Mouse (Mus musculus) embryonic stem cell, embryonic (primary cell): ENCODE measurements around the gene Ppp1r10.
"Not testable (repeated sequence)": the region's sequence is repeated elsewhere in the genome, so short reads cannot be mapped to it uniquely, and the experiment has no call there.

Experiments
- CTCF ChIA-PET, 4 experiments: fragments of 300-600 bp in 2 of 4; fragments of 350-600 bp in 2 of 4; sonication (Branson Sonifier 250); formaldehyde crosslinking; loops; one replicate each; lab custom pipeline; 2022; ENCODE audit warnings: inconsistent platforms in 2 of 4; lab: Charles Lee
- POLR2A ChIA-PET, 4 experiments: fragments of 300-600 bp in 2 of 4; fragments of 350-600 bp in 2 of 4; sonication (Branson Sonifier 250); formaldehyde crosslinking; loops; one replicate each; lab custom pipeline; 2022; ENCODE audit warnings: antibody characterized with exemption in 4 of 4, inconsistent platforms in 1 of 4; lab: Charles Lee

Gene Ppp1r10

GRCm38 (mm10) chr17:35935763-35936162 is 19.5 kb downstream of the Ppp1r10 start:
- CTCF ChIA-PET = interaction anchor here (0.9 to 4.8 kb wide), 8 partner anchors 22 to 125 kb away, joined by 4 to 67 read pairs (median 10); no protein-coding TSS in a partner anchor

DNA sequence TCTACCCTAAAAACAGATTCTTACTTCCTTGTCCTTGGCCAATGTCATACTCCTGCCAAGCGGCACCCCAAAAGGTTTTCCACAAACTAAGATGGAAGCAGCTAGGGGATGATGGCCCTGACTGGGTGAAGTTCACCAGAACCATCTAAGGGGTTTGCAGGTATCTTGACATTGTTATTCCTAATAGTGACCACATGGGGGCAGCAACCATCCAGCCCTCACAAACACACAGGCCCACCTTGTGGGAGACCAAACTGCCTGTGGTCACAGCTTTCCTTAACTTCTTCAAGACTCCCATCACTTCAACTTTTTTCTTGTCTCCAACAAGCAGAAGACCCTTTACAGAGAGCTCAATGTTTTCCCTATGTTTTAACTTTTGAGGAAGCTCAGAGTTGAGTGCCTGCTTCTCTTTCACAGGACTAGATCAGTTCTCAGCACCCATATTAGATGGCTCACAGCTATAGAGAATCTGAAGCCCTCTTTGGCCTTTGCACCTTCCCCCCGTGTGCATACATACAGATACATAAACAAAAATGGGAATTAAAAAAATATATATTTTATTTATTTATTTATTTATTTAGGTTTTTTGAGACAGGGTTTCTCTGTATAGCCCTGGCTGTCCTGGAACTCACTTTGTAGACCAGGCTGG is 21.6 kb downstream of the Ppp1r10 start:
- POLR2A ChIA-PET = interaction anchor here (0.6 to 8.4 kb wide), 47 partner anchors 15 to 304 kb away, joined by 3 to 241 read pairs (median 5); partner anchors contain the start of genes Gnl1 (in 3 of the 4), Prr3 (in 3 of the 4), Mrps18b (in 2 of the 4) and Ppp1r10 (in 2 of the 4)
- CTCF ChIA-PET = interaction anchor here (0.6 to 4.8 kb wide), 36 partner anchors 10 to 255 kb away, joined by 3 to 67 read pairs (median 4); partner anchors contain the start of genes Gnl1 (in 1 of the 4), Nrm (in 1 of the 4) and Prr3 (in 1 of the 4)

More at GRCm38 (mm10) chr17:35935763-35936162, 19.5 kb downstream of the Ppp1r10 start:
- POLR2A ChIA-PET = interaction anchor here (0.8 to 8.4 kb wide), 35 partner anchors 13 to 283 kb away, joined by 3 to 241 read pairs (median 6); partner anchors contain the start of genes Gnl1 (in 2 of the 4), Mrps18b (in 2 of the 4), Ppp1r10 (in 2 of the 4) and Prr3 (in 2 of the 4)

DNA sequence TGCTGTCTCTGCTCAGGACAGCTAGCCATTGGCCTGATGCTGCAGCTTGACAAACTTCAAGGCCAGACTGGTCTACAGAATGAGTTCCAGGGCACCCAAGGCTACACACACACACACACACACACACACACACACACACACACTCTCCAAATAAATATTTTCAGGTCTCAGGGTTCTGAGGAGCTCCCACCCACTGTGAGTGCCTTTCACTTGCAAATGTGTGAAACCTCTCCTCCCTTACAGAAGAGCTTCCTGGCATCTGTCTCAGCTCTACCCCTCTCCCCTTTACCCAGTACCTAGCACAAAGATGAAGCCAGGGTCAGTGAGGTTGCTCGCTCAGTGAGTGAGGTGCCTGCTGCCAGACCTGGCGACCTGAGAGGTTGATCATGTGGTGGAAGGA is 22.9 kb downstream of the Ppp1r10 start:
- CTCF ChIA-PET = interaction anchor here (0.6 to 4.8 kb wide), 26 partner anchors 19 to 849 kb away, joined by 3 to 67 read pairs (median 4); partner anchors contain the start of genes H2-T24 (in 1 of the 4), Mdc1 (in 1 of the 4) and Prr3 (in 1 of the 4)
- POLR2A ChIA-PET = interaction anchor here (0.6 to 8.4 kb wide), 60 partner anchors 10 to 348 kb away, joined by 3 to 241 read pairs (median 4); partner anchors contain the start of genes Gnl1 (in 2 of the 4), Mrps18b (in 2 of the 4), Ppp1r10 (in 2 of the 4) and Prr3 (in 2 of the 4)

DNA sequence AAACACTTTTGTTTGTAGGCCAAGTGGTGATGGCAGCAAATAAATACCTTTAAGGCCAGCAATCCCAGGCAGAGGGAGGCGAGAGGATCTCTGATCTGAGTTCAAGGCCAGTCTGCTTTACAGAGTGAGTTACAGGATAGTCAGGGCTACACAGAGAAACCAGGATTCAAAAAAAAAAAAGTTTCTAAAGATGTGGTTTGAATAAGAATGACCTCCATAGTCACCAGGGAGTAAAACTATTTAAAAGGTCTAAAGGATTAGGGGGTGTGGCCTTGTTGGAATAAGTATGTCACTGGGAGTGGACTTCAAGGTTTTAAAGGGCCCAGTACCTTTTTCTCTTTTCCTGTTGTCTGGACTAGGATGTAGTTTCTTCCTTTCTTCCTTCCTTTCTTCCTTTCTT is 23.7 kb downstream of the Ppp1r10 start:
- CTCF ChIA-PET = interaction anchor here in 1 of 4 experiments (1.0 to 4.8 kb wide), 4 partner anchors 26 to 121 kb away, joined by 4 to 67 read pairs (median 8); no protein-coding TSS in a partner anchor
- POLR2A ChIA-PET = interaction anchor here in 2 of 4 experiments (1.0 to 8.4 kb wide), 14 partner anchors 15 to 58 kb away, joined by 3 to 241 read pairs (median 15); partner anchors contain the start of genes Abcf1 (in 1 of the 2), Gnl1 (in 1 of the 2) and Prr3 (in 1 of the 2)

- ChIA-PET POLR2A (interaction anchor here in 2 of 4 experiments (0.6 to 1.1 kb wide), 3 partner anchors 21 to 33 kb away, joined by 3 to 9 read pairs (median 5); no protein-coding TSS in a partner anchor), CTCF (interaction anchor here in 1 of 4 experiments (0.5 to 0.6 kb wide), 2 partner anchors 13 to 21 kb away, joined by 3 read pairs; no protein-coding TSS in a partner anchor)
These were observed 34.7 kb downstream of the Ppp1r10 start for GRCm38 (mm10) chr17:35950946-35951345.

DNA sequence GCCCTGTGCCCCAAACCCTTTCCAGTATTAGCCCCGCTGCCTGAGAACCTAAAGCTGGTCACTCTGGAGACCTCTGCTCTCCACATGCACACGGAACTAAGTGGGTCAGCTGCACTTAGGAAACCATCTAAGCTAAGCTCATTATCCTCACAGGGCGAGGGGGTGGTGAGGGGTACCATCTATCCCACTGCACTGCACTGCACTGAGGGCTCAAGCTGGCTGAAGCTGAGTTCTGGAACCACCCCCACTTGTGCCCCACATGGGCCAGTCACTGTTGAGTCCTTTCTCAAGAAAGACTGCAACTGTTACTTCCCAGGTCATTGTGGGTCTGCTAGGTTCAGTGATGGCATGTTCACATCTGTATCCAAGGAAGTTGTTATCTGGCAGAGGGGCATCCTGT is 36.3 kb downstream of the Ppp1r10 start:
- POLR2A ChIA-PET, CTCF ChIA-PET: not testable (repeated sequence)

GRCm38 (mm10) chr17:35954665-35955064 is 38.4 kb downstream of the Ppp1r10 start:
- POLR2A ChIA-PET = interaction anchor here in 3 of 4 experiments (0.9 to 2.8 kb wide), 16 partner anchors 9 to 97 kb away, joined by 3 to 30 read pairs (median 4); partner anchors contain the start of genes Abcf1 (in 1 of the 3), Gnl1 (in 1 of the 3) and Prr3 (in 1 of the 3)
- CTCF ChIA-PET = interaction anchor here in 1 of 4 experiments (0.6 to 1.0 kb wide), 3 partner anchors 17 to 113 kb away, joined by 3 to 4 read pairs (median 3); no protein-coding TSS in a partner anchor

- POLR2A ChIA-PET = interaction anchor here (0.6 to 16.9 kb wide), 30 partner anchors 8 to 1101 kb away, joined by 3 to 152 read pairs (median 4); partner anchors contain the start of genes Gnl1 (in 2 of the 4), Prr3 (in 2 of the 4), Abcf1 (in 1 of the 4) and Dhx16 (in 1 of the 4)
- CTCF ChIA-PET = interaction anchor here in 3 of 4 experiments (0.8 to 2.6 kb wide), 6 partner anchors 10 to 374 kb away, joined by 3 to 11 read pairs (median 4); partner anchors contain the start of gene Abcf1 (in 1 of the 3)
These were observed 42.4 kb downstream of the Ppp1r10 start for GRCm38 (mm10) chr17:35958533-35959223.

DNA sequence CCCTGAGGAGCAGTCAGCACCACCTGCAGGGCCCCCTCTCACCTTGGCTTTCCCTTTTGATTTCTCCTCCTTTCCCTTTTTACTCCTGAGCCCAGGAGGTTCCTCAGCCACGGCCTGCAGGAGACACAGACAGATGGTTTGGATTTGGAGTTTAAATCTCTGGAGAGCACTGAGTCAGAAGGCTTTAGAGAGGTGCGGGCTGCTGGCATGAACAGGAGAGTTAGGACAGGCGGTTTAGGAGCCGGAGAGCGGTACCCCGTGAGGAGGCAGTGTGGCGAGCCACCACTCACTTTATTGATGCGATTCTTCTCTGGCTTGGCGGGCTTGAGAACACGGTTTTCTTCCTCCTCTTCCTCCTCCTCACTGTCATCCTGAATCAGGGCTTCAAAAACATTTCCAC is 47.0 kb downstream of the Ppp1r10 start:
- CTCF ChIA-PET = interaction anchor here in 2 of 4 experiments (0.6 to 0.9 kb wide), 3 partner anchors 127 to 264 kb away, joined by 3 to 5 read pairs (median 5); no protein-coding TSS in a partner anchor

GRCm38 (mm10) chr17:35967621-35968020 is 51.4 kb downstream of the Ppp1r10 start:
- POLR2A ChIA-PET = interaction anchor here in 3 of 4 experiments (0.6 to 16.9 kb wide), 22 partner anchors 8 to 130 kb away, joined by 3 to 152 read pairs (median 4); partner anchors contain the start of genes Gnl1 (in 2 of the 3), Mdc1 (in 1 of the 3), Mrps18b (in 1 of the 3) and Ppp1r10 (in 1 of the 3)
- CTCF ChIA-PET = interaction anchor here in 2 of 4 experiments (0.6 to 2.1 kb wide), 2 partner anchors 10 to 19 kb away, joined by 3 to 6 read pairs; no protein-coding TSS in a partner anchor

More for the DNA sequence above, 47.0 kb downstream of the Ppp1r10 start:
- POLR2A ChIA-PET = interaction anchor here in 3 of 4 experiments (0.6 to 16.9 kb wide), 22 partner anchors 8 to 270 kb away, joined by 3 to 152 read pairs (median 4); partner anchors contain the start of genes Gnl1 (in 1 of the 3) and Prr3 (in 1 of the 3)

DNA sequence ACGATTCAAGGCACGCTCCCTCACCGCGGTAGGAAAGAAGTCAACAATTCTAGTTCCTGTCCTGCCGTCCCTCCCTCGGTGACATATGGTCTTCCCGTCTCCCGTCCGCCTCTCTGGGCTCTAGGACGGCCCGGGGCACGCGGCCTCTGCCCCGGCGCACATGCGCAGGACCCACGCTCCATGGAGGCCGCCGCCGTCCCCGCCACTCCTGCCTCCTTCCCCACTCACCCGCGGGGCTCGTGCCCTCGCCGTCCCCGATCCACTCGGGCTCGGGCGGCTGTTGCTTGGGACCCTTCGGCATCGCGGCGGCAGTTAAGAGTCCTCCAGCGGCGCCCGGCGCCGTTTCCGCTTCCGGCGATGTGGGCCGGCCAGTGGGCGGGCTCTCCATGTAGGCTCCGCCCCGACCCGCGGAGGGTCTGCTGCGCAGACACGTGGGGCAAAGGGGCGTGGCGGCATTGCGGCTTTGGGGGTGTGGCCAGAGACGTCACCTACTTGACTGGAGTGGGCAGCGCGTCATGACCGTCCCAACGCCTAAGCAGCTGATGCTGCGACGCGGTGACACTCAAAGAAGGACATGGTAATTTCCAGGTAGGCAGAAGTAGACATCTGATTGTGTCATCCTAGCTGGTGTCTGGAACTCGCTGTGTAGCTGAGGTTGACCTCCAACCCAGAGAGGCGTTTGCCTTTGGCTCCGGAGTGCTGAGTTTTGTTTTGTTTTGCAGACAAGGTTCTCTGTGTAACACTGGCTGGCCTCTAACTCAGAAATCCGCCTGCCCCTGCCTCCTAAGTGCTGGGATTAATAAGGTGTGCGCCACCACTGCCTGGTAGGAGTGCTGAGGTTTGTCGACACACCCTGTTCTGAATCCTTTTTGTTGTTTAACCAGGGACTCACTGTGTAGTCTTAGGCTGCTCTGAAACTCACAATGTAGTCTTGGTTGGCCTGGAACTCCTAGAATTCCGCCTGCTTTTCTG is 53.5 kb downstream of the Ppp1r10 start, which contains the start of gene Abcf1:
Gene Abcf1, minus strand, starts transcription at position 344 of the 972 bp plus-strand sequence.
- CTCF ChIA-PET = interaction anchor here in 2 of 4 experiments (0.7 to 2.1 kb wide), 6 partner anchors 12 to 148 kb away, joined by 3 to 6 read pairs (median 4); partner anchors contain the start of gene Ier3 (in 1 of the 2)
- POLR2A ChIA-PET = interaction anchor here in 3 of 4 experiments (0.5 to 16.9 kb wide), 23 partner anchors 8 to 128 kb away, joined by 3 to 152 read pairs (median 5); partner anchors contain the start of genes Gnl1 (in 3 of the 3), Prr3 (in 3 of the 3), Atat1 (in 1 of the 3) and Mdc1 (in 1 of the 3)

DNA sequence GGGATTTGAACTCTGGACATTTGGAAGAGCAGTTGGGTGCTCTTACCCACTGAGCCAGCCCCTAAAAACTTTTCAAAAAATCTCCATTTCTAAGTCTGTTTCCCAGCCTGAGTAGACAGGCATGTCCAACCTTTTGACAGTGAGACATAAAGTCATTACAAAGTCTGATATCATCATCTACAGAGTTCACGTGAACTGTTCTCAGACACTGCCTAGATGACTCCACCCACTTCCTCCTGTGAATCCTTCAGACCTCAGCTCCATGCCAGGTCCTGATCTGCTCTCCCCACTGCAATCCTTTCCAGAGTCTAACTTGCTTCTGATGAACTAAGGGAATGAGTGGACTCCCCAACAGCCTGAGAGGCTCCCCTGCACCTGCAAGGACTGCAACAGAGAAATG is 55.9 kb downstream of the Ppp1r10 start:
- CTCF ChIA-PET = interaction anchor here in 3 of 4 experiments (0.5 to 0.9 kb wide), 4 partner anchors 22 to 151 kb away, joined by 3 to 5 read pairs (median 4); partner anchors contain the start of gene Mdc1 (in 1 of the 3)
- POLR2A ChIA-PET = interaction anchor here in 3 of 4 experiments (0.5 to 16.9 kb wide), 11 partner anchors 8 to 49 kb away, joined by 3 to 152 read pairs (median 5); partner anchors contain the start of genes Gnl1 (in 1 of the 3) and Prr3 (in 1 of the 3)

- ChIA-PET CTCF (interaction anchor here in 3 of 4 experiments (1.0 to 6.1 kb wide), 6 partner anchors 13 to 82 kb away, joined by 3 to 46 read pairs (median 6); partner anchors contain the start of gene Mrps18b (in 1 of the 3)), POLR2A (interaction anchor here in 3 of 4 experiments (0.5 to 7.7 kb wide), 29 partner anchors 8 to 311 kb away, joined by 3 to 56 read pairs (median 5); partner anchors contain the start of genes Abcf1 (in 3 of the 3), Mrps18b (in 1 of the 3), Ppp1r10 (in 1 of the 3) and Tubb5 (in 1 of the 3))
These were observed 62.7 kb downstream of the Ppp1r10 start for GRCm38 (mm10) chr17:35978811-35979400.
